Comparison of ENCODE assay signal across 8 mouse cellular contexts in the genomic region with DNA sequence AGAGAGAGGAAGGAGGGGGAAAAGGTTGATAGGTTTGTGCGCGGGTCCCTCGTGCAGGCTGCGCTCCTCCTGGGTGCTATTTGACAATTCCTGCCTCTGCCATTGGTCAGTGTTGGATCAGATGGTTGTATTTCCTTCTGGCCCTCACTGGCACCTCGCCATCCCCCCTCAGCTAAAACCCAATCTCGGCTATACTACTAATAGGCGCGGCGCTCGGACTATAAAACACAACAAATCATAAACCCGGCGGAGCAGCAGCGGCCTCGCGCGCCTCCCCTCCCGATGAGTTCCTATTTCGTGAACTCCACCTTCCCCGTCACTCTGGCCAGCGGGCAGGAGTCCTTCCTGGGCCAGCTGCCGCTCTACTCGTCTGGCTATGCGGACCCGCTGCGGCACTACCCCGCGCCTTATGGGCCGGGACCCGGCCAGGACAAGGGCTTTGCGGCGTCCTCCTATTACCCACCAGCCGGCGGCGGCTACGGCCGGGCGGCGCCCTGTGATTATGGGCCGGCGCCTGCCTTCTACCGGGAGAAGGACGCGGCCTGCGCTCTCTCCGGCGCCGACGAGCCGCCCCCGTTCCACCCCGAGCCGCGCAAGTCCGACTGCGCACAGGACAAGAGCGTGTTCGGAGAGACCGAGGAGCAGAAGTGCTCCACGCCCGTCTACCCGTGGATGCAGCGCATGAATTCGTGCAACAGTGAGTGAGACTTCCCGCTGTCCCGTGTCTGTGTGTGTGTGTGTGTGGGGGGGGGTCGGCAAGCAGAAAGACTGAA. TPM values are rescaled to one million over a fixed set of nuclear protein-coding genes. Genes with fewer than 3 reads are reported as not detected.
A peak's percentile ranks its signal among the peaks of the same experiment; 100 is the strongest.
DNase-seq lines count a peak whose midpoint lies in the region; ATAC-seq and TF ChIP-seq lines count a peak whose summit lies in the region.

No protein-coding gene starts in this region.

- no peaks in the 10 kb centered on the region for H3K9me3 ChIP-seq in liver, embryonic 16.5 days (replicated peaks; ENCODE audit: control insufficient read depth, low read length)

- H3K36me3 ChIP-seq in kidney, adult 2 months (ENCODE audit: control insufficient read depth, insufficient read depth, low read length): peaks cover 2% of the 10 kb centered on the region; the same call in 1 of the 2 replicates
- H3K36me3 ChIP-seq in liver, embryonic 16.5 days (ENCODE audit: control insufficient read depth, insufficient read depth): no peaks in the 10 kb centered on the region

- peak; percentile 10 for TF ChIP-seq POLR2A in kidney, adult 2 months (IDR thresholded peaks at IDR 0.05; ENCODE audit: low read depth, low read length)

- TF ChIP-seq CTCF in kidney, adult 2 months (conservative IDR thresholded peaks at IDR 0.05; ENCODE audit: insufficient read depth, insufficient read length, low read depth, low read length): no peak

- peak overlapping the region; percentile 91 for H3K4me3 ChIP-seq in kidney, adult 2 months (ENCODE audit: insufficient read depth, low read depth, low read length)
- peak overlapping the region; percentile 11; the same call in 1 of the 2 replicates for H3K4me3 ChIP-seq in liver, embryonic 16.5 days (ENCODE audit: low read depth, low read length)

- H3K4me1 ChIP-seq in kidney, adult 2 months (ENCODE audit: control insufficient read depth, insufficient read depth, low read length): peaks cover 4% of the 10 kb centered on the region; the same call in 1 of the 2 replicates
- H3K4me1 ChIP-seq in liver, embryonic 16.5 days (ENCODE audit: control insufficient read depth, low read depth, low read length): no peaks in the 10 kb centered on the region

- under 1% methylated on average over 66 of the region's 66 CpGs for WGBS in kidney, adult 2 months
- WGBS in liver, embryonic 16.5 days (ENCODE audit: insufficient replicate concordance): under 1% methylated on average over 66 of the region's 66 CpGs

- no peak overlapping the region for H3K9ac ChIP-seq in liver, embryonic 16.5 days (ENCODE audit: low read depth, low read length)

- peak overlapping the region; percentile 20; the same call in 1 of the 2 replicates for H3K4me2 ChIP-seq in liver, embryonic 16.5 days (ENCODE audit: low read depth, low read length)

- peak; percentile 64 for DNase-seq in embryo, embryonic 10 days (ENCODE audit: low spot score)
- no peak for DNase-seq in embryo, embryonic 11 days
- peak; percentile 87 for DNase-seq in adrenal gland, postnatal 25 days
- peak; percentile 94 for DNase-seq in kidney, adult 2 months
- DNase-seq in layer of hippocampus, adult 9-10 months (ENCODE audit: low spot score): no peak
- DNase-seq in gastrocnemius, adult 18-20 months (ENCODE audit: low spot score): no peak
- no peak for DNase-seq in frontal cortex, postnatal 36 days (ENCODE audit: low spot score in 2 of 2)

- ATAC-seq in liver, embryonic 16.5 days (ENCODE audit: low read depth): no peak

- H3K27ac ChIP-seq in kidney, adult 2 months (ENCODE audit: insufficient read depth, low read depth, low read length): peak overlapping the region; percentile 92
- H3K27ac ChIP-seq in liver, embryonic 16.5 days (ENCODE audit: low read length): no peak overlapping the region

- no peaks in the 10 kb centered on the region for H3K27me3 ChIP-seq in kidney, adult 2 months (replicated peaks; ENCODE audit: control insufficient read depth, insufficient read depth, low read length)
- peaks cover 100% of the 10 kb centered on the region for H3K27me3 ChIP-seq in liver, embryonic 16.5 days (ENCODE audit: control insufficient read depth, insufficient read depth, low read depth, low read length)

RNA-seq across cellular contexts. Expression of gene Hoxb5, which starts 4.1 kb away (rescaled TPM):
- 36.5 and 36.8 TPM in 2 replicates for total RNA-seq in adrenal gland, postnatal 25 days (2021)
- polyA plus RNA-seq in kidney, adult 2 months (2012; rRNA removed): 7.7 and 8.4 TPM in 2 replicates
- 0.26 and 0.37 TPM in 2 replicates for polyA plus RNA-seq in liver, embryonic 16.5 days (2015; fragmentation: Nextera tagmentation; extraction: Ambion mirVana)
- total RNA-seq in gastrocnemius, adult 18-20 months (2021): under 1 TPM; 0.09 to 0.14 TPM

RNA-seq across cellular contexts. Expression of gene Hoxb6, which starts 6.8 kb away (rescaled TPM):
- total RNA-seq in adrenal gland, postnatal 25 days (2021): 74.4 and 78.8 TPM in 2 replicates
- polyA plus RNA-seq in kidney, adult 2 months (2012; rRNA removed): 62.7 and 67.9 TPM in 2 replicates
- 0.08 TPM in 1 of 2 replicates, not detected in the other for polyA plus RNA-seq in liver, embryonic 16.5 days (2015; fragmentation: Nextera tagmentation; extraction: Ambion mirVana)
- total RNA-seq in gastrocnemius, adult 18-20 months (2021): under 1 TPM; 0.38 to 0.39 TPM

RNA-seq across cellular contexts. Expression of gene Hoxb7, which starts 12.7 kb away (rescaled TPM):
- 54.7 and 58.6 TPM in 2 replicates for total RNA-seq in adrenal gland, postnatal 25 days (2021)
- 15.5 and 16.5 TPM in 2 replicates for polyA plus RNA-seq in kidney, adult 2 months (2012; rRNA removed)
- 0.18 and 0.25 TPM in 2 replicates for polyA plus RNA-seq in liver, embryonic 16.5 days (2015; fragmentation: Nextera tagmentation; extraction: Ambion mirVana)
- total RNA-seq in gastrocnemius, adult 18-20 months (2021): under 1 TPM; 0.41 to 0.81 TPM

RNA-seq across cellular contexts. Expression of gene Hoxb8, which starts 17.4 kb away (rescaled TPM):
- 84.9 and 94.6 TPM in 2 replicates for total RNA-seq in adrenal gland, postnatal 25 days (2021)
- polyA plus RNA-seq in kidney, adult 2 months (2012; rRNA removed): 51.7 and 69.9 TPM in 2 replicates
- not detected in 2 replicates for polyA plus RNA-seq in liver, embryonic 16.5 days (2015; fragmentation: Nextera tagmentation; extraction: Ambion mirVana)
- under 1 TPM in 1 of 2 experiments, not detected in 1; 0.09 TPM for total RNA-seq in gastrocnemius, adult 18-20 months (2021)

RNA-seq across cellular contexts. Expression of gene Hoxb4, which starts 19.0 kb away (rescaled TPM):
- 27.6 and 31.5 TPM in 2 replicates for total RNA-seq in adrenal gland, postnatal 25 days (2021)
- polyA plus RNA-seq in kidney, adult 2 months (2012; rRNA removed): 12.6 and 14.6 TPM in 2 replicates
- 0.08 and 0.11 TPM in 2 replicates for polyA plus RNA-seq in liver, embryonic 16.5 days (2015; fragmentation: Nextera tagmentation; extraction: Ambion mirVana)
- total RNA-seq in gastrocnemius, adult 18-20 months (2021): under 1 TPM; 0.16 to 0.31 TPM

Comparison
In these comparisons a context has a peak if more than half of its experiments do, and no peak if none do; other contexts are left out.
1. DNase-seq: peak in embryo, embryonic 10 days (single experiment), adrenal gland, postnatal 25 days (single experiment) and kidney, adult 2 months (single experiment); none in embryo, embryonic 11 days (single experiment), layer of hippocampus, adult 9-10 months (single experiment), gastrocnemius, adult 18-20 months (single experiment) and frontal cortex, postnatal 36 days (0 of 2).
2. RNA of gene Hoxb5, which starts 4.1 kb away (total RNA-seq): 36.5 to 36.8 TPM in adrenal gland, postnatal 25 days; 0.09 to 0.14 TPM in gastrocnemius, adult 18-20 months; every median in the first group is over 10 times any median in the second.
3. RNA of gene Hoxb6, which starts 6.8 kb away (total RNA-seq): 74.4 to 78.8 TPM in adrenal gland, postnatal 25 days; 0.38 to 0.39 TPM in gastrocnemius, adult 18-20 months; every median in the first group is over 10 times any median in the second.
4. RNA of gene Hoxb7, which starts 12.7 kb away (total RNA-seq): 54.7 to 58.6 TPM in adrenal gland, postnatal 25 days; 0.41 to 0.81 TPM in gastrocnemius, adult 18-20 months; every median in the first group is over 10 times any median in the second.